Mouse (Mus musculus) CH12.LX (cell line): ENCODE results near the gene Ep300. TPM values are rescaled to one million over a fixed set of nuclear protein-coding genes. Genes with fewer than 3 reads are reported as not detected.

Experiments used
- DNase-seq: peaks from one replicate; pipeline ENCODE4 v3.0.0-alpha.2; 2013; ENCODE audit errors: extremely low read depth
- H3K27ac ChIP-seq: 2 replicates; pipeline ENCODE4 v1.5.1; 2012; ENCODE audit warnings: low read depth, mild to moderate bottlenecking, control low read depth, moderate library complexity; ENCODE audit not compliant: insufficient read depth
- H3K27me3 ChIP-seq: replicated peaks from 2 replicates; pipeline ENCODE3; 2012; ENCODE audit warnings: inconsistent platforms
- H3K36me3 ChIP-seq, 2 experiments: replicated peaks in 1 of 2; 2 replicates each; pipeline versions ENCODE3 to v1.6.1; 2012; ENCODE audit warnings: inconsistent platforms in 1 of 2, low read length in 1 of 2, mild to moderate bottlenecking in 1 of 2, mixed read lengths in 1 of 2, moderate library complexity in 1 of 2; ENCODE audit not compliant: control insufficient read depth in 1 of 2, insufficient read depth in 1 of 2
- H3K4me1 ChIP-seq, 2 experiments: 2 replicates each; pipeline ENCODE4 v1.6.1; 2012; ENCODE audit warnings: inconsistent platforms in 1 of 2, moderate library complexity in 1 of 2; ENCODE audit not compliant: insufficient read depth in 2 of 2, control insufficient read depth in 1 of 2
- H3K4me2 ChIP-seq: 2 replicates; pipeline ENCODE4 v1.6.1; 2012; ENCODE audit warnings: low read depth, mild to moderate bottlenecking, control low read depth; ENCODE audit not compliant: poor library complexity, insufficient read depth, severe bottlenecking
- H3K4me3 ChIP-seq, 3 experiments: fragments of 150-350 bp in 1 of 3; sonication (generic) in 1 of 3; replicated peaks in 1 of 3; 2 replicates each; pipeline versions ENCODE3 to v1.5.1; 2011 to 2012; ENCODE audit warnings: low read depth in 2 of 3, low read length in 2 of 3, mild to moderate bottlenecking in 2 of 3, moderate library complexity in 2 of 3, control low read depth in 1 of 3, improper control_type of control experiment in 1 of 3, inconsistent platforms in 1 of 3, mixed read lengths in 1 of 3; ENCODE audit not compliant: poor library complexity in 1 of 3
- H3K79me2 ChIP-seq: replicated peaks from 2 replicates; pipeline ENCODE4 v1.6.1; 2012; ENCODE audit warnings: mild to moderate bottlenecking, moderate library complexity; ENCODE audit not compliant: control insufficient read depth, poor library complexity, insufficient read depth, severe bottlenecking; ENCODE audit errors: extremely low read depth
- H3K9ac ChIP-seq: 2 replicates; pipeline ENCODE4 v1.6.1; 2012; ENCODE audit warnings: low read depth, mild to moderate bottlenecking, control low read depth, moderate library complexity; ENCODE audit not compliant: insufficient read depth
- H3K9me3 ChIP-seq: replicated peaks from 2 replicates; pipeline ENCODE3; 2012; ENCODE audit warnings: low read length, inconsistent platforms, mixed read lengths
- CHD2 ChIP-seq: IDR thresholded peaks from 2 replicates; pipeline ENCODE4 v1.6.1; 2011; ENCODE audit warnings: low read length, improper control_type of control experiment
- CTCF ChIP-seq, 2 experiments: IDR thresholded peaks in 1 of 2; conservative IDR thresholded peaks in 1 of 2; 2 replicates each; pipeline ENCODE4 v1.5.1; 2011 to 2012; ENCODE audit warnings: low read depth in 2 of 2, low read length in 2 of 2, improper control_type of control experiment in 1 of 2, inconsistent platforms in 1 of 2, mild to moderate bottlenecking in 1 of 2, moderate library complexity in 1 of 2
- E2F4 ChIP-seq: IDR thresholded peaks from 2 replicates; pipeline ENCODE4 v1.6.1; 2011; ENCODE audit warnings: low read depth, low read length, improper control_type of control experiment; ENCODE audit not compliant: insufficient replicate concordance
- EP300 ChIP-seq: IDR thresholded peaks from 2 replicates; pipeline ENCODE4 v1.6.1; 2011; ENCODE audit warnings: low read length, improper control_type of control experiment
- ETS1 ChIP-seq: conservative IDR thresholded peaks from 2 replicates; pipeline ENCODE4 v1.6.1; 2012; ENCODE audit warnings: low read depth, mild to moderate bottlenecking, inconsistent platforms, low read length, improper control_type of control experiment, moderate library complexity
- GABPA ChIP-seq: IDR thresholded peaks from 2 replicates; pipeline ENCODE4 v1.6.1; 2012; ENCODE audit warnings: low read depth, low read length, improper control_type of control experiment, inconsistent platforms; ENCODE audit not compliant: insufficient replicate concordance
- HCFC1 ChIP-seq: IDR thresholded peaks from 2 replicates; pipeline ENCODE4 v1.6.1; 2012; ENCODE audit warnings: low read depth, mild to moderate bottlenecking, inconsistent platforms, low read length, improper control_type of control experiment
- IRF4 ChIP-seq: IDR thresholded peaks from 2 replicates; pipeline ENCODE4 v1.6.1; 2014; ENCODE audit warnings: low read depth, mild to moderate bottlenecking, inconsistent platforms, low read length, improper control_type of control experiment
- JUN ChIP-seq: IDR thresholded peaks from 2 replicates; pipeline ENCODE4 v1.6.1; 2011; ENCODE audit warnings: low read depth, mild to moderate bottlenecking, low read length, improper control_type of control experiment, moderate library complexity; ENCODE audit not compliant: insufficient read depth
- JUND ChIP-seq: conservative IDR thresholded peaks from 2 replicates; pipeline ENCODE4 v1.6.1; 2011; ENCODE audit warnings: low read depth, low read length, improper control_type of control experiment
- KAT2A ChIP-seq: IDR thresholded peaks from 2 replicates; pipeline ENCODE4 v1.6.1; 2012; ENCODE audit warnings: low read length, improper control_type of control experiment, inconsistent platforms; ENCODE audit not compliant: insufficient replicate concordance
- MAFK ChIP-seq: IDR thresholded peaks from 2 replicates; pipeline ENCODE4 v1.6.1; 2011; ENCODE audit warnings: low read length, improper control_type of control experiment; ENCODE audit not compliant: insufficient replicate concordance
- MAX ChIP-seq: IDR thresholded peaks from 2 replicates; pipeline ENCODE4 v1.6.1; 2011; ENCODE audit warnings: low read length, improper control_type of control experiment
- MEF2A ChIP-seq: IDR thresholded peaks from 2 replicates; pipeline ENCODE4 v1.6.1; 2014; ENCODE audit warnings: low read depth, mild to moderate bottlenecking, inconsistent platforms, low read length, improper control_type of control experiment, borderline replicate concordance
- NELFE ChIP-seq: IDR thresholded peaks from 2 replicates; pipeline ENCODE4 v1.6.1; 2011; ENCODE audit warnings: low read depth, low read length, improper control_type of control experiment
- POLR2AphosphoS2 ChIP-seq: IDR thresholded peaks from 2 replicates; pipeline ENCODE4 v1.6.1; 2011; ENCODE audit warnings: low read depth, low read length, improper control_type of control experiment
- RAD21 ChIP-seq: IDR thresholded peaks from 2 replicates; pipeline ENCODE4 v1.6.1; 2011; ENCODE audit warnings: low read depth, mild to moderate bottlenecking, low read length, improper control_type of control experiment, moderate library complexity
- RCOR1 ChIP-seq: conservative IDR thresholded peaks from 2 replicates; pipeline ENCODE4 v1.6.1; 2012; ENCODE audit warnings: low read depth, mild to moderate bottlenecking, inconsistent platforms, low read length, improper control_type of control experiment
- TCF12 ChIP-seq: IDR thresholded peaks from 2 replicates; pipeline ENCODE4 v1.6.1; 2014; ENCODE audit warnings: low read depth, mild to moderate bottlenecking, inconsistent platforms, low read length, improper control_type of control experiment
- UBTF ChIP-seq: IDR thresholded peaks from 2 replicates; pipeline ENCODE4 v1.6.1; 2012; ENCODE audit warnings: low read depth, mild to moderate bottlenecking, inconsistent platforms, low read length, improper control_type of control experiment, moderate library complexity
- USF1 ChIP-seq: IDR thresholded peaks from 2 replicates; pipeline ENCODE4 v1.6.1; 2014; ENCODE audit warnings: low read depth, mild to moderate bottlenecking, inconsistent platforms, low read length, improper control_type of control experiment
- ZMIZ1 ChIP-seq: IDR thresholded peaks from 2 replicates; pipeline ENCODE4 v1.6.1; 2012; ENCODE audit warnings: low read depth, mild to moderate bottlenecking, inconsistent platforms, low read length, improper control_type of control experiment
- ZNF384 ChIP-seq: IDR thresholded peaks from 2 replicates; pipeline ENCODE4 v1.6.1; 2012; ENCODE audit warnings: low read depth, low read length, improper control_type of control experiment, inconsistent platforms
- dilution Hi-C: fragments of 300-500 bp; cut with MboI; formaldehyde crosslinking; loops from 2 replicates; pipeline ENCODE4 v1.14.3; 2020; ENCODE audit warnings: low sequenced_read_pairs; ENCODE audit not compliant: extremely low pct_unique_long_range_greater_than_20kb, extremely low pct_ligation_motif_present
- in situ Hi-C: fragments of 300-500 bp; cut with MboI; formaldehyde crosslinking; loops from 3 replicates; pipeline ENCODE4 v1.14.3; 2019; ENCODE audit warnings: low sequenced_read_pairs, low pct_ligation_motif_present, low pct_unique_long_range_greater_than_20kb, mixed read lengths
- polyA plus RNA-seq: library from polyadenylated mRNA; unstranded; fragments of >175 nt; gene quantifications from 2 replicates; pipeline ENCODE4 v1.2.1, GENCODE M21; 2012; ENCODE audit warnings: low read depth; ENCODE audit not compliant: insufficient read length
- total RNA-seq, 2 experiments: library from RNA; depleted of rRNA; stranded (reverse); fragments of 300-350 nt in 1 of 2; fragments of >200 nt in 1 of 2; gene quantifications; 2 replicates each; pipeline ENCODE4 v1.2.3; 2012 to 2014

Gene Ep300
- total and polyA plus RNA-seq, 3 experiments = 5.9 to 33.2 (median 17.4) TPM

GRCm38 (mm10) chr15:81539560-81539959 is 45.6 kb upstream of the Ep300 start:
- no peak for DNase-seq

GRCm38 (mm10) chr15:81544916-81545315 is 40.2 kb upstream of the Ep300 start:
- Histone ChIP-seq H3K27ac (no peak overlapping the region), H3K9ac (no peak overlapping the region), H3K4me2 (no peak overlapping the region), H3K79me2 (no peaks in the 10 kb centered on the region), H3K9me3 (peaks cover 13% of the 10 kb centered on the region), H3K27me3 (no peaks in the 10 kb centered on the region), H3K4me1 (peaks cover 2 to 17% of the 10 kb centered on the region in 2 experiments; a peak in 2 of 4 replicates), H3K4me3 (no peak overlapping the region), H3K36me3 (no peaks in the 10 kb centered on the region)
- TF ChIP-seq MAX (no peak), EP300 (no peak), JUN (no peak), USF1 (no peak), RAD21 (no peak), ETS1 (no peak), ZNF384 (no peak), UBTF (no peak), ZMIZ1 (no peak), GABPA (no peak), HCFC1 (no peak), NELFE (no peak)
- no peak for DNase-seq
- in situ Hi-C loops = no loop called here
- dilution Hi-C loops = no loop called here

More at GRCm38 (mm10) chr15:81539560-81539959, 45.6 kb upstream of the Ep300 start:
- in situ Hi-C loops = no loop called here
- Histone ChIP-seq H3K27ac (no peak overlapping the region), H3K4me1 (peaks cover 6 to 22% of the 10 kb centered on the region in 2 experiments; a peak in 3 of 4 replicates), H3K9ac (no peak overlapping the region), H3K4me2 (no peak overlapping the region)
- no peak for TF ChIP-seq POLR2AphosphoS2
- no peak for TF ChIP-seq RAD21
- no peak for TF ChIP-seq TCF12
- TF ChIP-seq NELFE = no peak
- TF ChIP-seq HCFC1 = no peak
- no peak for TF ChIP-seq IRF4
- TF ChIP-seq ZMIZ1 = no peak
- TF ChIP-seq MEF2A = no peak
- no peak for TF ChIP-seq E2F4
- no peak for TF ChIP-seq RCOR1
- TF ChIP-seq CHD2 = no peak
- no peak for TF ChIP-seq ZNF384
- no peak for TF ChIP-seq MAFK
- no peak for TF ChIP-seq EP300
- TF ChIP-seq KAT2A = no peak
- TF ChIP-seq MAX = no peak
- TF ChIP-seq CTCF (conservative IDR thresholded peaks at IDR 0.05 in 1 of 2, IDR thresholded peaks at IDR 0.05 in 1 of 2; ENCODE audit: low read depth in 2 of 2, low read length in 2 of 2) = no peak
- TF ChIP-seq JUND = no peak
- TF ChIP-seq, all 38 proteins: peak for 0
- Histone ChIP-seq H3K27me3 (no peaks in the 10 kb centered on the region), H3K36me3 (no peaks in the 10 kb centered on the region), H3K79me2 (no peaks in the 10 kb centered on the region), H3K4me3 (no peak overlapping the region), H3K9me3 (peaks cover 7% of the 10 kb centered on the region)
- dilution Hi-C loops = no loop called here
